Comparison of ENCODE assay signal across 33 mouse cellular contexts in the genomic region with DNA sequence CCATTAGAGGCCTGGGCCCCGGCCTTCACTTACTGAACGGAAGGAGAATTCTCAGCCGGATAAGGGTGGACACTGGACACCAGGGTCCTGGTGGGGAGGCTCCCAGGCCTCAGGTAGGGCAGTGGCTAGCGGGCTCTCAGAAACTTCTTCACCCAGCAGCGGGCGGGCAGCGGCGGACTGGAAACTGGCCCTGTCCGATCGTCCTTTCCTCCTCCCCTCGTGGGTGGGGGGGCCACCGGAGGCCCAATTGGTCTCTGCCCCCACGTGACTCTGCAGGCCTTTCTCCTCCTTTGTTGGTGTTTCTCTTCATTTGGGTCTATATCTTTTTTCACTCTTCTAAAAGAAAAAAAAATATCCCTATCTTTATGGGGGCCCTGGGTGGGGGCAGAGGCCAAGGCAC. TPM values are rescaled to one million over a fixed set of nuclear protein-coding genes. Genes with fewer than 3 reads are reported as not detected.
DNase-seq lines count a peak whose midpoint lies in the region; ATAC-seq lines count a peak whose summit lies in the region.
"Had no signal": no experiment of that assay in that cellular context is flagged by ENCODE, and none has a peak within 500 bp of the region (broad histone marks: within the 10 kb centered on the region; RNA-seq: fewer than 3 reads in every experiment).

Nr5a1 (minus strand) TSS at position 219 of the 400 bp plus-strand sequence.

- 90% methylated on average over 13 of the region's 13 CpGs for WGBS in forebrain, embryonic 15.5 days
- WGBS in hindbrain, embryonic 16.5 days: 91% methylated on average over 13 of the region's 13 CpGs

- no peak for ATAC-seq in forebrain, embryonic 15.5 days (replicated peaks)
- ATAC-seq in hindbrain, embryonic 16.5 days: no peak
- ATAC-seq: forebrain, embryonic 16.5 days; inflammation-experienced regulatory T-cells, adult 6 months; midbrain, embryonic 16.5 days had no signal

- H3K4me3 ChIP-seq in forebrain, embryonic 15.5 days: no peak within 1 kb of the TSS
- no peak within 1 kb of the TSS for H3K4me3 ChIP-seq in hindbrain, embryonic 16.5 days (ENCODE audit: low read length)
- H3K4me3 ChIP-seq: embryonic facial prominence, embryonic 12.5 days; heart, embryonic 13.5 days; layer of hippocampus, adult 2 months; left cerebral cortex, adult 2 months; limb, embryonic 12.5 days; liver, embryonic 15.5 days; neural tube, embryonic 13.5 days; stomach, embryonic 15.5 days had no signal

- no peak within 1 kb of the TSS for H3K4me2 ChIP-seq in forebrain, embryonic 15.5 days (replicated peaks)
- H3K4me2 ChIP-seq in hindbrain, embryonic 16.5 days (ENCODE audit: low read length): no peak within 1 kb of the TSS
- H3K4me2 ChIP-seq: embryonic facial prominence, embryonic 12.5 days; heart, embryonic 13.5 days; hindbrain, embryonic 14.5 days; limb, embryonic 12.5 days; liver, embryonic 15.5 days; lung, embryonic 14.5 days; midbrain, embryonic 11.5 days; neural tube, embryonic 13.5 days; stomach, embryonic 15.5 days had no signal

- H3K27ac ChIP-seq in forebrain, embryonic 15.5 days (replicated peaks): no peak within 1 kb of the TSS
- H3K27ac ChIP-seq in hindbrain, embryonic 16.5 days (ENCODE audit: low read depth, low read length): no peak within 1 kb of the TSS
- H3K27ac ChIP-seq: embryonic facial prominence, embryonic 12.5 days; heart, embryonic 13.5 days; hindbrain, embryonic 14.5 days; layer of hippocampus, adult 2 months; left cerebral cortex, adult 2 months; limb, embryonic 12.5 days; liver, embryonic 15.5 days; neural tube, embryonic 13.5 days; stomach, embryonic 15.5 days had no signal

- H3K9ac ChIP-seq in forebrain, embryonic 15.5 days (replicated peaks): no peak within 1 kb of the TSS
- no peak within 1 kb of the TSS for H3K9ac ChIP-seq in hindbrain, embryonic 16.5 days (ENCODE audit: low read depth, low read length)
- H3K9ac ChIP-seq: embryonic facial prominence, embryonic 12.5 days; heart, embryonic 13.5 days; hindbrain, embryonic 14.5 days; limb, embryonic 12.5 days; liver, embryonic 15.5 days; lung, embryonic 14.5 days; neural tube, embryonic 13.5 days; stomach, embryonic 15.5 days had no signal

- H3K9me3 ChIP-seq in forebrain, embryonic 15.5 days: no peaks in the 10 kb centered on the region
- no peaks in the 10 kb centered on the region for H3K9me3 ChIP-seq in hindbrain, embryonic 16.5 days (ENCODE audit: control insufficient read depth, low read length)
- H3K9me3 ChIP-seq: embryonic facial prominence, embryonic 12.5 days; heart, embryonic 13.5 days; limb, embryonic 12.5 days; liver, embryonic 15.5 days; neural tube, embryonic 13.5 days; stomach, embryonic 15.5 days had no signal

- peaks cover 40% of the 10 kb centered on the region for H3K27me3 ChIP-seq in forebrain, embryonic 15.5 days
- H3K27me3 ChIP-seq in hindbrain, embryonic 16.5 days (replicated peaks; ENCODE audit: control insufficient read depth, insufficient read depth, low read length): peaks cover 31% of the 10 kb centered on the region

- peak; percentile 85 for DNase-seq in ovary, adult 18-20 months (ENCODE audit: low spot score)
- DNase-seq in ovary, postnatal 14 days (ENCODE audit: low spot score): no peak
- peak; percentile 92 for DNase-seq in adrenal gland, adult 2 months
- DNase-seq in adrenal gland, postnatal 36 days: peak; percentile 93
- peak; percentile 68 for DNase-seq in testis, postnatal 14 days (ENCODE audit: low spot score)
- DNase-seq: cerebellum, adult 9-11 months; embryo, embryonic 11 days; heart, postnatal 10 days; kidney, adult 11 months; kidney, postnatal 25 days; lung, embryonic 14.5 days; thymus, postnatal 4 days had no signal

- H3K36me3 ChIP-seq in forebrain, embryonic 15.5 days: no peaks in the 10 kb centered on the region
- no peaks in the 10 kb centered on the region for H3K36me3 ChIP-seq in hindbrain, embryonic 16.5 days (ENCODE audit: control insufficient read depth, insufficient read depth, low read length)
- H3K36me3 ChIP-seq: embryonic facial prominence, embryonic 12.5 days; heart, embryonic 13.5 days; limb, embryonic 12.5 days; liver, embryonic 15.5 days; neural tube, embryonic 13.5 days; stomach, embryonic 15.5 days had no signal

- peaks cover 21% of the 10 kb centered on the region for H3K4me1 ChIP-seq in forebrain, embryonic 15.5 days
- H3K4me1 ChIP-seq in hindbrain, embryonic 16.5 days (ENCODE audit: control insufficient read depth, insufficient read depth, low read depth, low read length): peaks cover 12% of the 10 kb centered on the region

RNA-seq across cellular contexts. Expression of gene Nr5a1, which starts in this region (rescaled TPM):
- total RNA-seq in adrenal gland, adult 2 months (2021): 100 to 1,000 TPM; 302 to 765 TPM
- polyA plus RNA-seq in adrenal gland, adult 2 months (2012; rRNA removed): 836 and 1,436 TPM in 2 replicates
- total RNA-seq in adrenal gland, postnatal 36 days (2021): 100 to 1,000 TPM; 529 to 721 TPM
- 0.32 and 2.3 TPM in 2 replicates for polyA plus RNA-seq in forebrain, embryonic 15.5 days (2015; fragmentation: Nextera tagmentation; extraction: Ambion mirVana)
- 0.16 TPM in 1 of 2 replicates, not detected in the other for polyA plus RNA-seq in hindbrain, embryonic 16.5 days (2015; fragmentation: Nextera tagmentation; extraction: Ambion mirVana)
- total RNA-seq: heart, adult 8-10 months; hematopoietic stem cell, adult 5-6 weeks; layer of hippocampus, adult 2 months; layer of hippocampus, postnatal 14 days; left cerebral cortex, postnatal 25 days; liver, adult 2 months; megakaryocyte progenitor cell, adult 5-6 weeks had no signal
- polyA plus RNA-seq: heart, embryonic 13.5 days; inflammation-experienced regulatory T-cells, adult 6 months; liver, adult 2 months had no signal

Comparison
In these comparisons a context has a peak if more than half of its experiments do, and no peak if none do; other contexts are left out.
1. RNA of gene Nr5a1 (polyA plus RNA-seq): 836 to 1,436 TPM in adrenal gland, adult 2 months; 0.32 to 2.3 TPM in forebrain, embryonic 15.5 days and 0.16 TPM in hindbrain, embryonic 16.5 days; every median in the first group is over 100 times any median in the second.